Mouse (Mus musculus): ENCODE data around the gene Zdhhc14. TPM values are rescaled to one million over a fixed set of nuclear protein-coding genes. Genes with fewer than 3 reads are reported as not detected.
A peak's percentile ranks its signal among the peaks of the same experiment; 100 is the strongest.

The Zdhhc14 gene
- total RNA-seq, 2 experiments from 2014 or later: 38.3 to 56.1 TPM

DNA sequence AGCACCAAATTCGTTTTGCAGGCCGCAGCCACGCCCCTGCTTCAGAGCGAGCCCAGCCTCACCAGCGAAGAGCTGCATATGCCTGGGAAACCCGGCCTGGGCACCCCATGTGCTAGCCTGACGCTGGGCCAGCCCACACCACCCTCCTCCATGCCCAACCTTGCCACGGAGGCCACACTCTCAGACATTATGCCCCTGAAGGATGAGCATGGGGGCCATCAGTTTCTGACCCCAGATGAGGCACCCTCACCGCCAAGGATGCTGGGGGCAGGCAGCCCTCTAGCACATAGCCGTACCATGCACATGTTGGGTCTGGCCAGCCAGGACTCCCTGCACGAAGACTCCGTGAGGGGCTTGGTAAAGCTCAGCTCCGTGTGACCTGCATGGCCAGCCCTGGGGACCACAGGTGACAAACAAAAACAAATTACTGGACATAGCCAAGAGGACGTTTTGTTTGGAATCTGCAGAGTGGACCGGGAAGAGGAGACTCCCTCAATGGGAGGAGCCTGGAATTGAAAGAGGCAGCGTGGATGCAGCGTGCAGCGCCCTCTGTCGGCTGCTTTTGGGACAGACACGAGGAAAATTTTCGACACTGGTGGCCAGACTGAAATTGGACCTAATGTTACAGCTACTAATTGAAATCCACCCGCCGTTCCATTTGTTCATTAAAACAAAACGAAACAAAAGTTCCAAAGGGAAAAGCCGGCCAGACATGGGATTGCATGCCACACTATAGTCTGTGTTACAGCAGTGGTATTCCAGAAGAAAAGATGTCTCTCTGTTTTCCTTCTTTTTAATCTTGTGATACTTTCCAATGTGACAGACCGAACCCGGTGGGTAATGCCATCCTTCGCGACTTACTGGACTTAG, 260.6 kb downstream of the Zdhhc14 start:
- peak; percentile 71 to 80 for DNase-seq (ENCODE audit: low spot score in 2 of 2)
- intact Hi-C loops (cut with DNase I): loop anchor here (2.0 to 5.0 kb wide), 2 partner anchors 261 to 312 kb away; partner anchors contain the start of genes Tmem242 and Zdhhc14

DNA sequence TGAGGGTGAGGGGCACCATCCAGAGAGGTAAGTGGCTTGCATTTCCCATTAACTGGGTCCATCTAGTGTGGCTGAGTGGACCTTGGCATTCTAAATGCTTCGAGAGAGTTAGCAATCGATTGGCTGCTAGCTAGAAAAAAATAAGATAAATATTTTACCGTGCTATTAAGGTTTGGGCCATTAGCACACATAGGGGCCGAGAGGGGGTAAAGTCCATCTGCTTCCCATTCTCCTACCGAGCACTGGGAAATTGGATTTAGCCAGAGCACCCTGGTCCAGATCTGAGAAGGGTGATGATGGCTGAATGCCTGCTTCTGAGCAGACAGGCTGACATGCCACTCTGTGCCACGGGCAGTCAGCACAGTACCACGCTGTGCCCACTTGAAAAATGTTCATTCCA, 263.1 kb downstream of the Zdhhc14 start:
- no peak for DNase-seq (ENCODE audit: low spot score in 2 of 2)
- intact Hi-C loops (cut with DNase I): no loop called here

DNA sequence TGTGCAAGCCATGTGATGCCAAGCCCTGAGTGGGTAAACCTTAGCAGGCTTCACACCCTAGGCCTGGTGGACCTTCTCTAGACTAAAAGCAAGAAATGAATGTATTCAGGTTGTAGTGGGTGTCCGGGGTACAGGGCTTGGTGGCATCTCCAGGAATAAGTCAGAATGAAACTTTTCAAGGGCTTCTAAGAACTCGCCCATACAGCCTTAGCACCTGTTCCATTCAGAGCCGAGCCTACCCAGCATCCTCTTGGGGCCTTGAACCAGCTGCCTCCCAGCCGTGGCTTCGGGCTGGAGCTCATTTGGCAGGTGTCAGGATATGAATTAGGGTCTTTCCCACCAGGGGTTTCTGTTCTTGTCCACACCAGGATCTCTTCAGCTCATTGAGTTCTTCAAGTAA, 263.7 kb downstream of the Zdhhc14 start:
- no peak for DNase-seq (ENCODE audit: low spot score in 2 of 2)
- intact Hi-C loops (cut with DNase I): no loop called here

DNA sequence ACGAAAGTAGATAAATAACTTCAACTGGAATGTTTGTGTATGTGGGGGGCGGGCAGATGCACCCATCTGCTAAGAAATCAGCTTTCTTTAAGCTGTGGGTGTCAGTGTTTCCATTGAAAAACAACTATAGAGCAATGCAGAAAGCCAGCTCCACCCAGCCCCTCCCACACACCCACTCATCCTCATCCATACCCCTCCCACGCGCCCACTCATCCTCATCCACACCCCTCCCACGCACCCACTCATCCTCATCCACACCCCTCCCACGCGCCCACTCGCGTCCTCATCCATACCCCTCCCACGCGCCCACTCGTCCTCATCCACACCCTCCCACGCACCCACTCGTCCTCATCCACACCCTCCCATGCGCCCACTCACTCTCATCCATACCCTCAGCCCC, 264.5 kb downstream of the Zdhhc14 start:
- DNase-seq (ENCODE audit: low spot score in 2 of 2): no peak

DNA sequence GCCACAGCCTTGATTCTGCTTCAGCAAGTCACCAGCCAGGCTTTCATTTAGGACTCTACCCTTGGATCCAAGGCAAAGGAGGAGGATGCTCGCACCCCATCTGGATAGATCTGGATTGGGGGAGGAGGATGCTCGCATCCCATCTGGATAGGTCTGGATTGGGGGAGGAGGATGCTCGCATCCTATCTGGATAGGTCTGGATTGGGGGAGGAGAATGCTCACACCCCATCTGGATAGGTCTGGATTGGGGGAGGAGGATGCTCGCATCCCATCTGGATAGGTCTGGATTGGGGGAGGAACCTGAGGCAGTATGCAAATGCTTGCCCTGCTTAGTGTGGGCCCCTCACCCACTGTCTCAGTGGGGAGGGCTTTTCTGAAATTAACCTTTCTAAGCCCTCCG, 271.4 kb downstream of the Zdhhc14 start:
- intact Hi-C loops (cut with DNase I): no loop called here
- no peak for DNase-seq (ENCODE audit: low spot score in 2 of 2)

More for the DNA sequence above, 264.5 kb downstream of the Zdhhc14 start:
- intact Hi-C loops (cut with DNase I): no loop called here

DNA sequence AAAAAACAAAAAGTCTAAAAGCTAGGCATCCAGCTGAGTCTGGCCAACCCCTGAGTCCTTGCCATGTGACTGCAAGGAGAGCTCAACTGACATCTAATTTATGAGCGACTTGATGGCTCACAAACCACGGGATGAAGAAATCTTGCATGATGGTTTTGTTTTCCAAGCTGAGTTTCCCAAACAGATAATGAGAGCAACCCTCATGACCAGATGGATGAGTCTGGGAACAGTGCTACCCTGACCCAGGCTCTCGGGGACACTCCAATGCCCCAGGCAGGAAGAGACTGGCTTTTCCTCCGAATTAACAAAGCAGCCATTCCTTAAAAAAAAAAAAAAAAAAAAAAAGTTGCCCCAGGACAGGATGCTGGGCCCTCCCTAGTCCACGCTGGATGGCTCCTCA, 271.9 kb downstream of the Zdhhc14 start:
- intact Hi-C loops (cut with DNase I): no loop called here
- no peak for DNase-seq (ENCODE audit: low spot score in 2 of 2)

DNA sequence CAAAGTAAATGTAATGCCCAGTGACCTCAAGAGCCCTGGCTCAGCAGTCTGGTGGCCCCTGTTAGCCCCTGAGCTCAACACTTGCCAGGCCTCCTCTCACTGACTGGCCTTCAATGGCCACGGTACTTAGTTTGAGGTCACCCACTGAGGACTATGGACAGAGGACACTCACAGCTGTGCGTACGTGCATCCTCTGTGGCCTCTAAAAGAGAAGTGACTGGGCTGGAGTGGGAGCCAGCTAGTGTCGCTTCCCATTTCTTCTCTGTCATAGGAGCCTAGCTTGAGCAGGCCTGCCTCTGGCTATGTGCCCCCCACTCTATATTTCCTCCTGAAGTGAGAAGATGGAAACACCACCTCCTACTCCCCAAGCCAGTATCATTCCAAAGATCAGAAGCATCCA, 273.4 kb downstream of the Zdhhc14 start:
- no peak for DNase-seq (ENCODE audit: low spot score in 2 of 2)
- intact Hi-C loops (cut with DNase I): no loop called here

DNA sequence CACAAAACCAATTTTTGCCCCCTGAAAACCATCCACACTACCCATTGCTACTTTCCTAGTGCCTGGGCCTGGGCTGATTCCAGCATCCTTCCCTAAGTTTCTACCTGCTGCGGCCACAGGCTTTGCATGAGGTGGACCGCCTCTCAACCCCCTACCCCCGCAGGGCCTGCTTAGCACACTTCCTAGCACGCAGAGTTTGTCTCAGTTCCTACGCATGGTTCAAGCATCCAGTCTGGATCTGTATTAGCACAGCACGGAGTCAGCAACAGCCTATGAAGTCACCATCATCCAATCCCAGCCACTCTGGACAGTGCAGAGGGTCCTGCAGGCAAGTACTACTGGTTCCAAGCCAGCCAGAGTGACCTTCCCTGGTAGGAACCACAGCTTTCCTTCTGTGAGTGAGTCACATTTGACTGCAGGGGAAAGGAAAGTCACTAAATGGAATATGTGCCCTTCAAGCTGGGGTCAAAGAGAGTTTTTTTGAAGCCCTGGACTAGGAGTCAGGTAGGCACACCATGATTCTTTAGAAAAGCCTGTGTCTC, 275.9 kb downstream of the Zdhhc14 start:
- intact Hi-C loops (cut with DNase I): no loop called here
- DNase-seq (ENCODE audit: low spot score in 2 of 2): no peak

DNA sequence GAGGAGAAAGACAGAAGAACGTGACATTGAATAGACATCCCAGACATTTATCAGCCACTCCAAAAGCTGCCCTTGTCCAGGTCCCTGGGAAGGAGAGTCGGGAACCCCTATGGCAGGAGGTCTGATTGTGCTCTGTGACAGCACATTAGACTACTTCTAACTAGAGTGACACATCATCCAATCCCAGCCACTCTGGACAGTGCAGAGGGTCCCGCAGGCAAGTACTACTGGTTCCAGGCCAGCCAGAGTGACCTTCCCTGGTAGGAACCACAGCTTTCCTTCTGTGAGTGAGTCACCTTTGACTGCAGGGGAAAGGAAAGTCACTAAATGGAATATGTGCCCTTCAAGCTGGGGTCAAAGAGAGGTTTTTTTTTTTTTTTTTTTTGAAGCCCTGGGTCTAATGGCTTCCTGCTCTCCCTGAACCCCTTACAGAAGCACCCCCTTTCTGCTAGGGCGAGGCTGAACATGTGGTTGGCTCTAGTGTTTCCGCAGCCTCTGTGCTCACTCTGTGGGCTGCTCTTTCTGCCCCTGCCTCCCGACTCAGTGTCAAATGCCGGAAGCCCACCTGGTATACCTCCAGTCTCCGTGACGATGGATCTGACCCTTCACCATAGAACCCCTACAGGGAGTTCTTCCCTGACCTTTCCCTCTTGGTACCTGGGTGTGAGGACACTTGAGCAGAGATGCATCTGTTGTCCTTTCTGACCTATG, 276.6 kb downstream of the Zdhhc14 start:
- intact Hi-C loops (cut with DNase I): no loop called here
- no peak for DNase-seq (ENCODE audit: low spot score in 2 of 2)

DNA sequence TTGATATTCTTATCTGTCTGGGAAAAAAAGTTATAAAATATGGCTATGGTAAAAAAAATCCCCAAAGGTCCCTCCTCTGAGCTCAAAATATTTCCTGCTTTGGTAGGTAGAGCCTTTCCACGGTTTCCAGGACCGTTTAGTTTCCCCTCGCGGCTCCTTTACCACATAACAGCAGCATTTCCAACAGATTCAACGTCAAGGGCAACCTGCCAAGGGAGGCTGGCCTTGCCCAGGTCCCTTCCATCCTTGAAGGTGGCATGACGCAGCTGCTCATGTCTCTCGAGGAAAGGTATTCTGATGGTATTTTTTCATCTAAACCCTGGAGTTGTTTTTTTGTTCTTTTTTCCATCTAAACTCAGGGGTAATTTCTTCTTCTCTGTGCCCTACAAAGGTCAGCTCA, 277.4 kb downstream of the Zdhhc14 start:
- no peak for DNase-seq (ENCODE audit: low spot score in 2 of 2)

DNA sequence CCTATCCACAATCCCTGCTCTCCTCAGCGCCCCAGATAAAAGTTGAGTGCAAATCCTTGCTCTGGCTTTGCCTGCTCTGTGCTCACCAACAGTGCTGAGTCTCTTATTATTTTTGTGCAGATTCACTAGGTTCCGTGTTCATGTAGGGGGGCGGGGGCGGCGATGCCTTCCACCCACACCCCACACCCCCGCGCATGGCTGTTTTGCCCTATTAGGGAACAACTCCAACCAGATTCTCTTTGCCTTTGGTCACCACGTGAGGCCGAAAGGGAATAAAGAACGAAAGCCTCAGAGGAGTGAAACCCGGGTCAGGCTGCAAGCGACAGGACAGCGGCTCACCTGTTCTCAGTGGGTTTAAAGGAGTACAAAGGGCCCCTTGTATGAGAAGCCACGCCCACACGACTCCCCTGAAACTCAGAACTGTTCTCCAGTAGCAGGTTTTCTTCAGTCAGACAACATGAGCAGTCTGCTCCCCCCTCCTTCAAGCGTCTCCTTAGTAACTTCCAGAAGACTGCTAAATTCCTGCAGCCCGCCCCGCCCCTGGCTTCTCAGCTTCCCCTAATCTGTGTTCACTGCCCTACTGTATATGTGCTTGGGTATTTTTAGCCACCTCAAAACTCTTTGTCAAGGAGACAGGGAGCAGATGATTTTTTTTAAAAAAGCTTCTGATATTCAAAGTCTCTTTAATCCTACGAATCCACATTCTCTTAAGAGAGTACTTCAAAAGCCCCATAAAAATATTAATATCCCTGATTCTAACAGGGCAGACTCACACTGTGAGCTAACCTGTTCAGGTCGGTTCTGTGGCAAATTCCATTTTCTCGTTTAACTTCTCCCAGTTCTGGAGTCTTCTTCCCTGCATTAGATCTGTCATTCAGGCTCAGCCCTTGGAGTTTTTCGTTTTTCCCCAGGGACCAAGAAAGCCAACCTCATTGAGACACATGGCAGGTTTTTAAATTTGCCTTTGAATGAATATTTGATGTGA, 278.2 kb downstream of the Zdhhc14 start:
- intact Hi-C loops (cut with DNase I): no loop called here

More for the DNA sequence above, 277.4 kb downstream of the Zdhhc14 start:
- intact Hi-C loops (cut with DNase I): no loop called here

DNA sequence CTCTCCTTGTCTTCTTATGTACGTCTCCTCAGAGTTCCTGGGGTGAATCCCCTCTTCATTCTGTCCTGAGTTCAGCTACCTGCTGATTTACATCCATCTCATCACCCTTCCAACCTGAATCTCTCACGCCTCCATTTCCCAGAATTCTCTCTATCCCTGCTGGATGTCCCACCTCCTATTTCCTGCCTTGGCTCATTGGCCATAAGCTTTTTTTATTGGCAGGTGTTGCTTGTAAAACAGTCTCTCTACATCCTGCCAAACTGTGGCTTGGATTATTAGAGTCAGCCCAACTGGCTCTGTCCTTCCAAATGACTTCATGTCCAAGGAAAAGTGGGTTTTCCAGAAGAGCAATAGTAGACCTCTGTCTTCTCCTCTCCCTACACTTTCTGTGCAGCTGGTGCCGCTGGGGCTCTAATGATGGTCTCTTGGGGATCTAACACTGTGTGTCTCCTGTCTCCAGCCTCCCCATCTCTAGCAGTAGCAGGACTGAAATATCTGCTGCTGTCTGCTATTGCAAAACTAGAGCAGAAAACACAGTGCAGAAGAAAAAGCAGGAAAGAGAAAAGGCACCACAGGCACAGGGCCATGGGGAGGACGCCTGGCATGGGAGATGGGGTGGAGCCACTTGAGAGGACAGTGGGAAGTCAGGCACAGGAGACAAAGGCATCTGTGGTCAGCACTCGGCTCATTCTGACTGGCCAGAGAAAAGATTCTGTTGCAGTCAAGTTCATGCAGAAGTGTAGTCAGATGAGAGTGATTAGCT, 288.0 kb downstream of the Zdhhc14 start:
- no peak for DNase-seq (ENCODE audit: low spot score in 2 of 2)
- intact Hi-C loops (cut with DNase I): no loop called here

More for the DNA sequence above, 278.2 kb downstream of the Zdhhc14 start:
- DNase-seq (ENCODE audit: low spot score in 2 of 2): no peak

DNA sequence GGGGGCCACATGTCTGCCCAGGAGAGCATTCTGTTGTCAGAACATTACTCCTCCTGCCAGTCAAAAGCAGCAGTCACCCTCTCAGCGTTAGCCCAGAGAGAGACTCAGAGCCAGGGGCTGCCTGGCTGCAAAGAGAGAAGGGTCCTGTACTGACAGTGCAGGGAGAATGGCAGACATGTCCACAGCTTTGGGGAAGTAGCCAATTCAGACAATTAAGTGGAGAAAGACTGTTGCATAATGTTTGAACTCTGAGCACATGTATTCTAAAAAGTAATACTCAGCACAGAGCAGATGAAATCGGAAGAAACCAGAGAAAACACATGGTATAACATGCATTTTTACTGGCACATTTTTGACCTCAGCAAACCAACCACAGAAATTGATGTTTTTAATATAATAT, 292.9 kb downstream of the Zdhhc14 start:
- intact Hi-C loops (cut with DNase I): no loop called here
- no peak for DNase-seq (ENCODE audit: low spot score in 2 of 2)

DNA sequence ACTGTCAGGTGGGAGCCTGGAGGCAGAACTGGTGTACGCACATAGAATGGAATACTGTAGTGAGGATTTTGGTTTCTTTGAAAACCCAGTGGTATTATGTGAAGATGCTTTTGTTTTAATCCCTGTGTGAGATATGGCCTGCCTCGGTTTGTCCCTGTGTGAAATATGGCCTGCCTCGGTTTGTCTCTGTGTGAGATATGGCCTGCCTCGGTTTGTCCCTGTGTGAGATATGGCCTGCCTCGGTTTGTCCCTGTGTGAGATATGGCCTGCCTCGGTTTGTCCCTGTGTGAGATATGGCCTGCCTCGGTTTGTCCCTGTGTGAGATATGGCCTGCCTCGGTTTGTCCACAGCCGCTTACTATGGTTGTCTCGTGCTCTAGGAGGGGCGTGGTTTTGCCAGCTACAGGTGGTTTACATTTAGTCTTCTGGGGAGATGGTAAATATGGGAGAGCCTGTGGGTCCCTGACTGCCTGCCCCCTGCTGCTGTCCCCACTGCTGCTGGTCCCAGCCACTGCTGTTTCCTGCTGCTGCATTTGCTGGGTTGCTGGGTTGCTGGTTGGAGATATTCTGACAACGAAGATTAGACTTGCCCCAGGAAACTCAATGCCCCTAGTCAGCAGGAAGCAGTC, 299.9 kb downstream of the Zdhhc14 start:
- intact Hi-C loops (cut with DNase I): loop anchor here (5.0 to 10.0 kb wide), 2 partner anchors 133 to 235 kb away; no protein-coding TSS in a partner anchor

DNA sequence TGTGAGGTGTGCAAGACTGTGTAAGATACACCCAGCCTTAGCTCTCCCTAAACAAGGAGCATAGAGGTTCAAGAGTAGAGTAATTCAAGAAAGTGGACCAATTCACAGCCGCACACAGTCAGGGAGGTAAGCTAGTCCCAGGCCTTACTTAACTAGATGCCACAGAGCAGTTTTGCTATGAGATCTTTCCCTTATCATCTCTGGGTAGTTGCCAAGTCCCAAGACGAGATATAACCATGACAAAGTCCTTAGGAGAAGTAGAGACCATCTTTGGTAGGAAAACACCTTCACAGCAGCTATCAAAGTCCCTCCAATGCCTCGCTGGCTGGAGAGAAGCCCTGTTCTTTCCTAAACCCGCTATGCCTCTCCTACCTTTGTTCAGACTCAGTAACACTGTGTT, 301.2 kb downstream of the Zdhhc14 start:
- DNase-seq (ENCODE audit: low spot score in 2 of 2): no peak
- intact Hi-C loops (cut with DNase I): loop anchor here (5.0 to 10.0 kb wide), 2 partner anchors 131 to 234 kb away; no protein-coding TSS in a partner anchor

More for the DNA sequence above, 299.9 kb downstream of the Zdhhc14 start:
- no peak for DNase-seq (ENCODE audit: low spot score in 2 of 2)

DNA sequence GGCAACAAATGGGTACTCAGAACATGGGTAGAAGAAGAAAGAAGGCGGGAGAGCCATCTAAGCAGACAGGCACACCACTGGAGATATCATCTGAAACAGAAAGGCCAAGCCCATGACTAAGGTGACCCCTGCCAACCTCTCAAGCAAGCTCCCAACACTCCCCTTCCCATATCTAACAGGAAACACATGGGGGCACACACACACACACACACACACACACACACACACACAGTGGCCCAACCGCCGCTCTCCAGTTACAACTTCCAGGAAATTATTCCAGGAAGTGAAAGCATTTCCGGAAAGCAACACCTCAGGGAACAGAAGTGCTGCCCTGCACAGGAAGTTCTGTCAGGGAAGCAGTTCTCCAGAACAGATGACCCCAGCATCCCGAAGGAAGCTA, 301.9 kb downstream of the Zdhhc14 start:
- DNase-seq (ENCODE audit: low spot score in 2 of 2): no peak
- intact Hi-C loops (cut with DNase I): loop anchor here (5.0 to 10.0 kb wide), 2 partner anchors 131 to 233 kb away; no protein-coding TSS in a partner anchor

DNA sequence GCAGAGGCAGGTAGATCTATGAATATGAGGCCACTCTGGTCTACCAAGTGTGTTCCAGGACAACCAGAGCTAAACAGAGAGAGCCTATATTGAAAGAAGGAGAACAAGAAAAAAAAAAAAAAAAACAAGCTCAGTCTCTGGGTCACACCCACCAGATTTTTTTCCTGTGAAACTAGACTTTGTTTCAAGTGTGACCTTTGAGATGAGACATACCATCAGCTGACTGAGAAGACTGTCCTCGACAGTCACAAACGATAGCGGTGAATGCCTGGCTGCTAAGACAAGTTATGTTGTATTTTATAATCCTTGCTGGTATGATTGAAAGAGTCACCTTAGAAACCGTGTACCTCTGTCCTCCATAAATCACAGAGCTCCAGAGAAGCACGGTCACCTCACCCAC, 303.0 kb downstream of the Zdhhc14 start:
- intact Hi-C loops (cut with DNase I): loop anchor here (5.0 to 10.0 kb wide), 3 partner anchors 52 to 129 kb away; no protein-coding TSS in a partner anchor
- no peak for DNase-seq (ENCODE audit: low spot score in 2 of 2)

DNA sequence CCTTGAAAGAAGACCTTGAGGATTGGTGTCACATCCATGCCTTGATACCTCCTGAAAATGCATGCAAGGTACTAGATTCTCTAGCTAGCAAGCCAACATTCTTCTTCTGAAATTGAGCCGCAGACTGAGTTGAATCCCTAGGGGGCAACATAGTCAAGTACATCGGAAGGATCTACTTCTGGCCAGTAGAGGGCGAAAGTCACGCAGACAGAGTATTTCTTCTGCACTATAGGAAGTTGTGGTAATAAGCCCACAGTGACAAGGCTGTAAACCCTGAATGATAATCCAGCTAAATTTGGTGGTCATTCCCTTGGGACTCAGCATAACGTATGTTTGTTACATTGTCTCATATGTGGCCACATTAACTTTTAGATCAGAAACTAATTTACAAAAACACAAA, 303.5 kb downstream of the Zdhhc14 start:
- peak; percentile 56 to 73 for DNase-seq (ENCODE audit: low spot score in 2 of 2)
- intact Hi-C loops (cut with DNase I): loop anchor here (5.0 to 10.0 kb wide), 3 partner anchors 51 to 129 kb away; no protein-coding TSS in a partner anchor
